Comparison of ENCODE assay signal across 11 mouse cellular contexts in the genomic region with DNA sequence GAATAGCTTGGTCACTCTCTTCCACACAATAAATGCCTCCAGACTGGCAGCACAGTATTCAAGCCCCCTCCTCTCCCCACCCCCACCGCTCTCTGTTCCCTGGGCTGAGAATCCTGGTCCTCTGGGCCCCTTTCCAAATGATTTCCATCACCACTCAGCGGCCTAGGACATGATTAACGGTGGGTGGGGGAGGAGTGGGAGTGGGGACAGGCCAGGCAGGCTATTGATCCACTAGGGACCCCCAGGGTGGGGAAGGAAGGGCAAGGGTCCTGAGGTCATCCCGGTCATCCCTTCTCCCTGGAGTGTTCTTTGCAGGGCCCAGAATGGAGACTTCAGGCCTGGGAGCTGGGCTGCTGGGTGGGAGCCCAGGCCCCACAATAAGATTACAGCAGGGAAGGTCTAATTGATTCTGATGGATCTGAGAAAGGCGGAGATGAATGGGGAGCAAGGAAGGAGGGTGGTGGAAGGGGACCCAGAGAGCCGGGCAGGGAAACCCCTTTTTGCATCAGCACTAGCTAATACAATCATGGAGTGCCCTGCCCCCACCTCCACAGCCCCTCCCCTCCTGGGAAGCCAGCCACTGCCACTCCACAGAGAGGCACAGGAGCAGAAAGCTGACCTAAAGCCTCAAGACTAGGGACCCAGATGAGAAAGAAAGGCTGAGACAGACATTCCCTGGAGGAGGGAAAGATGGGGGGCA. TPM values are rescaled to one million over a fixed set of nuclear protein-coding genes. Genes with fewer than 3 reads are reported as not detected.
A peak's percentile ranks its signal among the peaks of the same experiment; 100 is the strongest.
DNase-seq lines count a peak whose midpoint lies in the region; ATAC-seq lines count a peak whose summit lies in the region.
"Had no signal": no experiment of that assay in that cellular context is flagged by ENCODE, and none has a peak within 500 bp of the region (broad histone marks: within the 10 kb centered on the region; RNA-seq: fewer than 3 reads in every experiment).

No protein-coding gene starts in this region.

- peak overlapping the region; percentile 56 for H3K27ac ChIP-seq in lung, embryonic 15.5 days
- peak overlapping the region; percentile 84 for H3K27ac ChIP-seq in forebrain, embryonic 10.5 days
- peak overlapping the region; percentile 75 for H3K27ac ChIP-seq in hindbrain, embryonic 16.5 days (ENCODE audit: low read depth, low read length)
- peak overlapping the region; percentile 65 for H3K27ac ChIP-seq in neural tube, embryonic 15.5 days (replicated peaks)

- H3K4me2 ChIP-seq in lung, embryonic 15.5 days = no peak overlapping the region
- H3K4me2 ChIP-seq in hindbrain, embryonic 16.5 days (ENCODE audit: low read length) = no peak overlapping the region
- H3K4me2 ChIP-seq in neural tube, embryonic 15.5 days = no peak overlapping the region

- ATAC-seq in lung, embryonic 15.5 days (ENCODE audit: borderline replicate concordance, extremely low read depth, low FRiP score, low TSS enrichment) = peak; percentile 21; the same call in 1 of the 2 replicates
- ATAC-seq in hindbrain, embryonic 16.5 days = peak; percentile 80
- peak; percentile 81 for ATAC-seq in neural tube, embryonic 15.5 days (ENCODE audit: low FRiP score)

- WGBS in lung, embryonic 15.5 days = 34% methylated on average over 6 of the region's 6 CpGs
- 11% methylated on average over 6 of the region's 6 CpGs for WGBS in forebrain, embryonic 10.5 days
- WGBS in hindbrain, embryonic 16.5 days = 6% methylated on average over 6 of the region's 6 CpGs
- 8% methylated on average over 6 of the region's 6 CpGs for WGBS in neural tube, embryonic 15.5 days

- H3K4me1 ChIP-seq in lung, embryonic 15.5 days = peaks cover 40% of the 10 kb centered on the region
- peaks cover 77% of the 10 kb centered on the region for H3K4me1 ChIP-seq in forebrain, embryonic 10.5 days
- H3K4me1 ChIP-seq in hindbrain, embryonic 16.5 days (ENCODE audit: control insufficient read depth, insufficient read depth, low read depth, low read length) = peaks cover 17% of the 10 kb centered on the region
- H3K4me1 ChIP-seq in neural tube, embryonic 15.5 days = peaks cover 44% of the 10 kb centered on the region

- no peaks in the 10 kb centered on the region for H3K36me3 ChIP-seq in lung, embryonic 15.5 days
- H3K36me3 ChIP-seq in forebrain, embryonic 10.5 days (replicated peaks) = no peaks in the 10 kb centered on the region
- H3K36me3 ChIP-seq in hindbrain, embryonic 16.5 days (ENCODE audit: control insufficient read depth, insufficient read depth, low read length) = no peaks in the 10 kb centered on the region
- H3K36me3 ChIP-seq in neural tube, embryonic 15.5 days = no peaks in the 10 kb centered on the region

- DNase-seq in lung, adult 18-20 months = no peak
- DNase-seq in forebrain, embryonic 10.5 days (ENCODE audit: extremely low spot score, low spot score) = peak; percentile 39
- DNase-seq in layer of hippocampus, postnatal 25 days (ENCODE audit: extremely low spot score in 1 of 2, low spot score in 1 of 2) = no peak
- DNase-seq in gastrocnemius, postnatal 10 days = no peak
- DNase-seq: cerebellum, adult 2 months; gastrocnemius, postnatal 36 days; thymus, adult 18-20 months had no signal

- no peak overlapping the region for H3K9ac ChIP-seq in lung, embryonic 15.5 days
- 0 out of 2 replicates have a peak overlapping the region, but pooled peaks have one; percentile 19 for H3K9ac ChIP-seq in hindbrain, embryonic 16.5 days (ENCODE audit: low read depth, low read length)
- no peak overlapping the region for H3K9ac ChIP-seq in neural tube, embryonic 15.5 days (replicated peaks)

- H3K27me3 ChIP-seq in lung, embryonic 15.5 days = peaks cover 21% of the 10 kb centered on the region
- H3K27me3 ChIP-seq in forebrain, embryonic 10.5 days (ENCODE audit: poor library complexity, severe bottlenecking) = peaks cover 41% of the 10 kb centered on the region
- H3K27me3 ChIP-seq in hindbrain, embryonic 16.5 days (replicated peaks; ENCODE audit: control insufficient read depth, insufficient read depth, low read length) = no peaks in the 10 kb centered on the region
- peaks cover 3% of the 10 kb centered on the region; the same call in 1 of the 2 replicates for H3K27me3 ChIP-seq in neural tube, embryonic 15.5 days (replicated peaks)

- H3K4me3 ChIP-seq in lung, embryonic 15.5 days = no peak overlapping the region
- peak overlapping the region; percentile 14; the same call in 1 of the 2 replicates for H3K4me3 ChIP-seq in forebrain, embryonic 10.5 days
- H3K4me3 ChIP-seq in hindbrain, embryonic 16.5 days (ENCODE audit: low read length) = no peak overlapping the region
- no peak overlapping the region for H3K4me3 ChIP-seq in neural tube, embryonic 15.5 days (replicated peaks)

- no peaks in the 10 kb centered on the region for H3K9me3 ChIP-seq in lung, embryonic 15.5 days
- no peaks in the 10 kb centered on the region for H3K9me3 ChIP-seq in forebrain, embryonic 10.5 days
- no peaks in the 10 kb centered on the region for H3K9me3 ChIP-seq in hindbrain, embryonic 16.5 days (ENCODE audit: control insufficient read depth, low read length)
- no peaks in the 10 kb centered on the region for H3K9me3 ChIP-seq in neural tube, embryonic 15.5 days (replicated peaks)

RNA-seq across cellular contexts. Expression of a gene that starts 20.4 kb away (rescaled TPM):
- polyA plus RNA-seq in lung, embryonic 15.5 days (2015; fragmentation: Nextera tagmentation; extraction: Ambion mirVana) = 104 and 130 TPM in 2 replicates
- 11.6 and 15.9 TPM in 2 replicates for polyA plus RNA-seq in forebrain, embryonic 10.5 days (2016; fragmentation: Nextera tagmentation; extraction: Ambion mirVana)
- 13.5 and 13.7 TPM in 2 replicates for polyA plus RNA-seq in hindbrain, embryonic 16.5 days (2015; fragmentation: Nextera tagmentation; extraction: Ambion mirVana)
- polyA plus RNA-seq in neural tube, embryonic 15.5 days (2015; fragmentation: Nextera tagmentation; extraction: Ambion mirVana) = 13.3 and 20.6 TPM in 2 replicates
- 10 to 100 TPM; 29.6 to 41.9 TPM for total RNA-seq in layer of hippocampus, postnatal 25 days (2021)
- total RNA-seq in gastrocnemius, postnatal 10 days (2021) = 100 to 1,000 TPM; 193 to 196 TPM
- total RNA-seq: MEL had no signal

RNA-seq across cellular contexts. Expression of a gene that starts 21.5 kb away (rescaled TPM):
- polyA plus RNA-seq in lung, embryonic 15.5 days (2015; fragmentation: Nextera tagmentation; extraction: Ambion mirVana) = 0.35 and 0.41 TPM in 2 replicates
- 0.27 and 0.35 TPM in 2 replicates for polyA plus RNA-seq in forebrain, embryonic 10.5 days (2016; fragmentation: Nextera tagmentation; extraction: Ambion mirVana)
- polyA plus RNA-seq in hindbrain, embryonic 16.5 days (2015; fragmentation: Nextera tagmentation; extraction: Ambion mirVana) = 0.14 and 0.35 TPM in 2 replicates
- 0.18 and 0.37 TPM in 2 replicates for polyA plus RNA-seq in neural tube, embryonic 15.5 days (2015; fragmentation: Nextera tagmentation; extraction: Ambion mirVana)
- total RNA-seq in layer of hippocampus, postnatal 25 days (2021) = not detected
- total RNA-seq in gastrocnemius, postnatal 10 days (2021) = 1 to 10 TPM in 1 of 2 experiments, under 1 TPM in 1; 0.12 to 1.2 TPM

RNA-seq across cellular contexts. Expression of a gene that starts 50.0 kb away (rescaled TPM):
- polyA plus RNA-seq in lung, embryonic 15.5 days (2015; fragmentation: Nextera tagmentation; extraction: Ambion mirVana) = 0.05 and 0.12 TPM in 2 replicates
- 0.05 and 0.14 TPM in 2 replicates for polyA plus RNA-seq in forebrain, embryonic 10.5 days (2016; fragmentation: Nextera tagmentation; extraction: Ambion mirVana)
- 0.05 and 0.10 TPM in 2 replicates for polyA plus RNA-seq in hindbrain, embryonic 16.5 days (2015; fragmentation: Nextera tagmentation; extraction: Ambion mirVana)
- 0.05 and 0.13 TPM in 2 replicates for polyA plus RNA-seq in neural tube, embryonic 15.5 days (2015; fragmentation: Nextera tagmentation; extraction: Ambion mirVana)
- not detected for total RNA-seq in layer of hippocampus, postnatal 25 days (2021)
- total RNA-seq in gastrocnemius, postnatal 10 days (2021) = under 1 TPM in 1 of 2 experiments, not detected in 1; 0.18 TPM
- total RNA-seq: gastrocnemius, postnatal 36 days had no signal

Comparison
In these comparisons a context has a peak if more than half of its experiments do, and no peak if none do; other contexts are left out.
1. ATAC-seq: peak in every context shown above with its lines; median percentile 81 in neural tube, embryonic 15.5 days; 80 in hindbrain, embryonic 16.5 days; 21 in lung, embryonic 15.5 days.